Mouse (Mus musculus): ENCODE data around the gene Vill.

Gene Vill

GRCm38 (mm10) chr9:119063036-119063644 is 10.6 kb downstream of the Vill start:
- Histone ChIP-seq H3K4me3 (replicated peaks; ENCODE audit: low read length) (peak overlapping the region; percentile 50; the same call in 1 of the 2 replicates), H3K4me1 (replicated peaks; ENCODE audit: low read depth, low read length) (peaks cover 52% of the 10 kb centered on the region), H3K9me3 (ENCODE audit: low read length) (no peaks in the 10 kb centered on the region), H3K36me3 (ENCODE audit: insufficient read depth, low read length) (peaks cover 6% of the 10 kb centered on the region; the same call in 1 of the 2 replicates), H3K27me3 (ENCODE audit: insufficient read depth, low read length) (peaks cover 39% of the 10 kb centered on the region)
- TF ChIP-seq NANOG (IDR thresholded peaks at IDR 0.05; ENCODE audit: borderline replicate concordance, low read length) (no peak), CTCF (conservative IDR thresholded peaks at IDR 0.05; ENCODE audit: low read length) (no peak), POU5F1 (IDR thresholded peaks at IDR 0.05; ENCODE audit: borderline replicate concordance, low read length) (no peak)

DNA sequence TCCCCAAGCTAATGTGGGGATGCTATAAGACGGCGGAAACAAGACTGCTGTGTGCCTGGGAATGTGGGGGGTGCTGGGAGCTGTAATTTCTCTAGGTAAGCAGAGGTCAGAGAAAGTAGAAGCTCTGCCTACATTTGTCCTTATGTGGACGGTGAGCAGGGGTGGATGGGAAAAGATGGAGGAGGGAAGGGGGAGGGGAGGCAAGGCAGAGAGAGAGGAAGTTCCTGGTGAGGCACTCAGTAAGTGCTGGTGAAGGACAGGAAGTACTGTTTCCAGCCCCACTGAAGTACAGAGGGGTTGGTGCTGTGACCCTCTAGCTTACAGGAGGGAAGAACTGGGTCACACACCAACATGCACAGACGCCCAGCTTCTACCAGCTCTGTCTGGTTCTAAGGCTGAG is 11.7 kb downstream of the Vill start:
- TF ChIP-seq CTCF (conservative IDR thresholded peaks at IDR 0.05; ENCODE audit: low read length) (no peak), NANOG (IDR thresholded peaks at IDR 0.05; ENCODE audit: borderline replicate concordance, low read length) (no peak), POU5F1 (IDR thresholded peaks at IDR 0.05; ENCODE audit: borderline replicate concordance, low read length) (no peak)
- Histone ChIP-seq H3K4me1 (replicated peaks; ENCODE audit: low read depth, low read length) (peaks cover 58% of the 10 kb centered on the region), H3K27me3 (ENCODE audit: insufficient read depth, low read length) (peaks cover 32% of the 10 kb centered on the region), H3K4me3 (replicated peaks; ENCODE audit: low read length) (peak overlapping the region; percentile 39), H3K9me3 (ENCODE audit: low read length) (no peaks in the 10 kb centered on the region), H3K36me3 (ENCODE audit: insufficient read depth, low read length) (peaks cover 6% of the 10 kb centered on the region; the same call in 1 of the 2 replicates)

DNA sequence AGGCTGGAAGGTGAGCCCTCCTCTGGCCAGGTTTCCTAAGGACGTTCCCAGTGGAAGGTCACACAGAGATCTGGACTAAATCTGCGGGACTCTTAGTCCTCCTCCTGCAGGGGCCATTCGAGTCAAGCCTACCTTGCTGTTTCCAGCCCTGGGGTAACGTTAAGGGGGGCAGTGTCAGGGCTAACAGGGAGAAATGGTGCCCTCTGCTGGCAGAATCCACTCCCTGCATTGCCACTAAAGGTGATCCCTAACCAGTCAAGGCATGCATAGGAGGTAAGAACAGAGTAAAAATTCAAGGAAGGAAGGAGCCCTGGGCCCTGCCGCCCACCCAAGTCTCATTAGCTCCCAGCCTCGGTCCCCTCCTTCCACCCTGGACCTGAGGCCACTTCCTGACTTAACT is 15.0 kb downstream of the Vill start:
- no peak for TF ChIP-seq NANOG (IDR thresholded peaks at IDR 0.05; ENCODE audit: borderline replicate concordance, low read length)
- TF ChIP-seq CTCF (conservative IDR thresholded peaks at IDR 0.05; ENCODE audit: low read length): peak; percentile 92
- no peak for TF ChIP-seq POU5F1 (IDR thresholded peaks at IDR 0.05; ENCODE audit: borderline replicate concordance, low read length)
- H3K27me3 ChIP-seq (ENCODE audit: insufficient read depth, low read length): peaks cover 6% of the 10 kb centered on the region
- H3K4me3 ChIP-seq (replicated peaks; ENCODE audit: low read length): no peak overlapping the region
- H3K9me3 ChIP-seq (ENCODE audit: low read length): no peaks in the 10 kb centered on the region
- peaks cover 22% of the 10 kb centered on the region for H3K36me3 ChIP-seq (ENCODE audit: insufficient read depth, low read length)
- H3K4me1 ChIP-seq (replicated peaks; ENCODE audit: low read depth, low read length): peaks cover 72% of the 10 kb centered on the region

DNA sequence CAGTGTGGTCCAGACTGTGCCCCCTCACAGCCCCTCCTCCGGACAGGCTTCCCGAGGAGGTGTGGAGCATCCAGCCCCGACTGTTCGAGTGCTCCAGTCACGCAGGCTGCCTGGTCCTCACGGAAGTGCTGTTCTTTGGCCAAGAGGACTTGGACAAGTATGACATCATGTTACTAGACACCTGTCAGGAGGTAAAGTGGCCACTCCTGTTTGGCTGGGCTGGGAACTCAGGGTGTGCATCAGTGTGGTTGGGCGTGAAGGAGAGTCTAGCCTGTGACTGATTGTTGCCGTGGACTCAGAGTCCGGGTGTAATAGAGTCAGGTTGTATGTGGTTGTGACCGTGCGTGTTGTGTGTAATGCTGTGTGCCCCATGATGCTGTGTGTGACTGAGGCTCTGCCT is 15.7 kb downstream of the Vill start:
- Histone ChIP-seq H3K36me3 (ENCODE audit: insufficient read depth, low read length) (peaks cover 26% of the 10 kb centered on the region), H3K4me3 (replicated peaks; ENCODE audit: low read length) (no peak overlapping the region)
- TF ChIP-seq NANOG (IDR thresholded peaks at IDR 0.05; ENCODE audit: borderline replicate concordance, low read length): no peak

GRCm38 (mm10) chr9:119070173-119070825 is 17.7 kb downstream of the Vill start:
- no peaks in the 10 kb centered on the region for H3K9me3 ChIP-seq (ENCODE audit: low read length)
- peaks cover 44% of the 10 kb centered on the region for H3K36me3 ChIP-seq (ENCODE audit: insufficient read depth, low read length)
- H3K4me3 ChIP-seq (replicated peaks; ENCODE audit: low read length): no peak overlapping the region
- H3K27me3 ChIP-seq (ENCODE audit: insufficient read depth, low read length): 0 out of 2 replicates have a peak, but pooled peaks cover 3% of the 10 kb centered on the region
- TF ChIP-seq POU5F1 (IDR thresholded peaks at IDR 0.05; ENCODE audit: borderline replicate concordance, low read length): no peak
- TF ChIP-seq NANOG (IDR thresholded peaks at IDR 0.05; ENCODE audit: borderline replicate concordance, low read length): no peak
- TF ChIP-seq CTCF (conservative IDR thresholded peaks at IDR 0.05; ENCODE audit: low read length): no peak
- peaks cover 73% of the 10 kb centered on the region for H3K4me1 ChIP-seq (replicated peaks; ENCODE audit: low read depth, low read length)

More for the DNA sequence above, 15.7 kb downstream of the Vill start:
- Histone ChIP-seq H3K9me3 (ENCODE audit: low read length) (no peaks in the 10 kb centered on the region), H3K4me1 (replicated peaks; ENCODE audit: low read depth, low read length) (peaks cover 73% of the 10 kb centered on the region), H3K27me3 (ENCODE audit: insufficient read depth, low read length) (peaks cover 3% of the 10 kb centered on the region; the same call in 1 of the 2 replicates)

GRCm38 (mm10) chr9:119071786-119072185 is 19.2 kb downstream of the Vill start:
- no peak for TF ChIP-seq CTCF (conservative IDR thresholded peaks at IDR 0.05; ENCODE audit: low read length)
- TF ChIP-seq POU5F1 (IDR thresholded peaks at IDR 0.05; ENCODE audit: borderline replicate concordance, low read length): no peak
- no peak for TF ChIP-seq NANOG (IDR thresholded peaks at IDR 0.05; ENCODE audit: borderline replicate concordance, low read length)
- Histone ChIP-seq H3K36me3 (ENCODE audit: insufficient read depth, low read length) (peaks cover 40% of the 10 kb centered on the region), H3K4me1 (replicated peaks; ENCODE audit: low read depth, low read length) (peaks cover 87% of the 10 kb centered on the region), H3K9me3 (ENCODE audit: low read length) (no peaks in the 10 kb centered on the region), H3K27me3 (ENCODE audit: insufficient read depth, low read length) (no peaks in the 10 kb centered on the region), H3K4me3 (replicated peaks; ENCODE audit: low read length) (no peak overlapping the region)

GRCm38 (mm10) chr9:119073184-119073895 is 20.8 kb downstream of the Vill start:
- Histone ChIP-seq H3K4me3 (replicated peaks; ENCODE audit: low read length) (no peak overlapping the region), H3K9me3 (ENCODE audit: low read length) (no peaks in the 10 kb centered on the region), H3K4me1 (replicated peaks; ENCODE audit: low read depth, low read length) (peaks cover 87% of the 10 kb centered on the region), H3K36me3 (ENCODE audit: insufficient read depth, low read length) (peaks cover 48% of the 10 kb centered on the region), H3K27me3 (ENCODE audit: insufficient read depth, low read length) (no peaks in the 10 kb centered on the region)
- TF ChIP-seq POU5F1 (IDR thresholded peaks at IDR 0.05; ENCODE audit: borderline replicate concordance, low read length): no peak

DNA sequence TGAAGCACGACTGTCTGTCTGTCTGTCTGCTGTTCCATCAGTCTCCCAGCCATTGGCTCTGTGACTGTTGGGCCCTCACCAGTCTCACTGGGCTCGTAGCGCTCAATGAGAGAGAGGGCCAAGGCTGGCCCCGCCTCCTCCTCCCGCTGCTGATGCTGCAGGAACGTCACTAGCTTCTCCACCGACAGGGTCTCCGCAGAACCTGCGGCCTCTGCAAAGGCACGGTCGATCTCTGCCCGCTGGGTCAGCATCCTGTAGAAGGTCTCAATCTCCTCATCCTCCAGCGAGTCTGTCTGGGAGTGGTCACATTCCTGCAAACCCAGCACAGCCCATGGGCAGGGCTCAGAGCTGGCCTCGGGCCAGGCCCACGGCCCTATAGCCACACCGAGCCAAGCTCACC is 23.1 kb downstream of the Vill start:
- peak overlapping the region; percentile 33; the same call in 1 of the 2 replicates for H3K4me3 ChIP-seq (replicated peaks; ENCODE audit: low read length)
- H3K27me3 ChIP-seq (ENCODE audit: insufficient read depth, low read length): no peaks in the 10 kb centered on the region
- TF ChIP-seq NANOG (IDR thresholded peaks at IDR 0.05; ENCODE audit: borderline replicate concordance, low read length) (no peak), POU5F1 (IDR thresholded peaks at IDR 0.05; ENCODE audit: borderline replicate concordance, low read length) (no peak), CTCF (conservative IDR thresholded peaks at IDR 0.05; ENCODE audit: low read length) (no peak)
- peaks cover 61% of the 10 kb centered on the region for H3K36me3 ChIP-seq (ENCODE audit: insufficient read depth, low read length)
- no peaks in the 10 kb centered on the region for H3K9me3 ChIP-seq (ENCODE audit: low read length)
- peaks cover 91% of the 10 kb centered on the region for H3K4me1 ChIP-seq (replicated peaks; ENCODE audit: low read depth, low read length)
